Mouse (Mus musculus) urinary bladder, postnatal 25 days (tissue): ENCODE measurements at regions not wholly inside any gene's neighbourhood (a gene's known extent, or its start where the extent isn't known, plus 50 kb on each side); places are given as distances from the start of the nearest gene placed in this dataset.

Experiments used
- DNase-seq: peaks from one replicate; pipeline ENCODE4 v3.0.0; 2022; ENCODE audit warnings: low spot score

- no peak for DNase-seq
Measured at GRCm38 (mm10) chr3:38131176-38131886, 353.3 kb downstream of the Ankrd50 start.

GRCm38 (mm10) chr3:38130088-38130487 is 354.6 kb downstream of the Ankrd50 start:
- no peak for DNase-seq

GRCm38 (mm10) chr3:38129167-38129500 is 355.5 kb downstream of the Ankrd50 start:
- no peak for DNase-seq

GRCm38 (mm10) chr3:38128486-38129166 is 356.0 kb downstream of the Ankrd50 start:
- no peak for DNase-seq

- no peak for DNase-seq
Measured at GRCm38 (mm10) chr3:38116071-38116787, 368.4 kb downstream of the Ankrd50 start.

GRCm38 (mm10) chr3:38112568-38112967 is 372.1 kb downstream of the Ankrd50 start:
- no peak for DNase-seq

GRCm38 (mm10) chr3:38105022-38105857 is 379.4 kb downstream of the Ankrd50 start:
- DNase-seq = no peak

GRCm38 (mm10) chr3:38104418-38104817 is 380.1 kb upstream of the Gm5148 start:
- DNase-seq = no peak

GRCm38 (mm10) chr3:38102985-38103384 is 378.7 kb upstream of the Gm5148 start:
- DNase-seq = no peak

- DNase-seq = no peak
Measured at GRCm38 (mm10) chr3:38102181-38102580, 377.9 kb upstream of the Gm5148 start.

GRCm38 (mm10) chr3:38094370-38094979 is 370.2 kb upstream of the Gm5148 start:
- no peak for DNase-seq

- DNase-seq = no peak
Measured at GRCm38 (mm10) chr3:38084548-38084947, 360.3 kb upstream of the Gm5148 start.

- no peak for DNase-seq
Measured at GRCm38 (mm10) chr3:38082386-38082785, 358.1 kb upstream of the Gm5148 start.

- DNase-seq = no peak
Measured at GRCm38 (mm10) chr3:38076835-38077234, 352.5 kb upstream of the Gm5148 start.

- DNase-seq = no peak
Measured at GRCm38 (mm10) chr3:38073946-38074345, 349.7 kb upstream of the Gm5148 start.

GRCm38 (mm10) chr3:38055627-38056026 is 331.3 kb upstream of the Gm5148 start:
- no peak for DNase-seq

- no peak for DNase-seq
Measured at GRCm38 (mm10) chr3:38052941-38053340, 328.7 kb upstream of the Gm5148 start.

GRCm38 (mm10) chr3:38051748-38052147 is 327.5 kb upstream of the Gm5148 start:
- no peak for DNase-seq

GRCm38 (mm10) chr3:38050856-38051255 is 326.6 kb upstream of the Gm5148 start:
- DNase-seq = no peak

- no peak for DNase-seq
Measured at GRCm38 (mm10) chr3:38050366-38050765, 326.1 kb upstream of the Gm5148 start.

- no peak for DNase-seq
Measured at GRCm38 (mm10) chr3:38049290-38049689, 325.0 kb upstream of the Gm5148 start.

GRCm38 (mm10) chr3:38047445-38047844 is 323.2 kb upstream of the Gm5148 start:
- no peak for DNase-seq
